Mouse (Mus musculus) kidney, adult 8-10 months (tissue): Measurements from ENCODE around the gene Ntrk1.
"Not testable (repeated sequence)": the region's sequence is repeated elsewhere in the genome, so short reads cannot be mapped to it uniquely, and the experiment has no call there.

ENCODE experiments used
- DNase-seq, 2 experiments: peaks; one replicate each; pipeline ENCODE4 v3.0.0; 2022

The Ntrk1 gene

DNA sequence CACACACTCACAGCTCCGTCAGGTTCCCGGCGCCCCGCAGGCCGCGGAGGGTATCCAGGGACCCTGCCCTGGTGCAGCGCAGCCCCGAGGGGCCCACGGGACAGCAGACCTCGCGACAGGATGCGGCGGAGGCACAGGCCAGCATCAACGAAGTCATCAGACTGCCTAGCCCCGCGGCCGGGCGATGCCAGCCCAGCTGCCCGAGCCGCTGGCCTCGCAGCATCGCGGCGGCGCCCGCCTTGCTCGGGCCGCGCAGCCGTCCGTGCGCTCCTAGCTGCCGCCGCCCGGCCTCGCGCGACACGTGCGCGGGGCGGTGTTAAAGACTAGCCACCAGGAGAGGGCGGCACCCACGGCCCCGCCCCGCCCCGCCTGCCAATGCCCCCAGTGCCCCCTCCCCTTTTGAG lies at the start of gene Ntrk1:
Gene Ntrk1, minus strand, starts transcription at position 241 of the 404 bp plus-strand sequence.
- DNase-seq, result no peak

DNA sequence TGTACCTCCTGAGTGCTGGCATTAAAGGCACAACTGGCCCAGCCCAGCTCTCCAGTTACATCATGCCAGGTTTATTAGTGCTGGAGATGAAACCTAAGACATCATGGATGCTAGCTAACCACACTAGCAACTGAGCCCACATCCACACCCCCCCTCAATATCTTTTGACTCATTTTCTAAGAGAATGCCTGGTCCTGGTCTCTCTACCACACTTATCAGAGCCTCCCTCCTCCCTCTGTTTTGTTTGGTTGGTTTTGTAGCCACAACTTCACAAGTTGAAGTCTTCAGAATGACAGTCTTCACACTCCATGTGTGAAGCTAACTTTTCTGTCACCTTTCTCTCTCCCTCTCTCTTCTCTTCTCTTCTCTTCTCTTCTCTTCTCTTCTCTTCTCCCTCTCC lies 45.9 kb upstream of the Ntrk1 start:
- DNase-seq, result no peak

DNA sequence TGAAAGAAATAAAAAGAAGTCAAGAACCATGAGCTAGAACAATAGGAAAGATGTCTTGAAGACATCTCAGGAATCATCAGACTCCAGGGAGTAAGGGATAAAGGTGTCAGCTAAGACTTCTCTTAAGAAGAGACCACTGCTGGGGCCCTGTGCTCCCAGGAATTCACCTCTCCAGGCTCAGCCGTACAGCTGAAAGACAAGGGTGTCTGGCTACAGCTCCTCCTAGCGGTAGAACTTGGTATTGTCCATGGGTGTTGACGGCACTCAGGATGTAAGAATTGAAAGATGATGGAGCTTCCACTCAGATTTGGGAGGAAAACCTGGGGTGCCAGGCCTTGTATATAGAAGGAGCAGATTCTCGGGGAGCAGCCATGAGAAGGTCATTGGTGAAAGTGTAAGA lies 43.7 kb upstream of the Ntrk1 start:
- DNase-seq, result peak; percentile 50 to 83

DNA sequence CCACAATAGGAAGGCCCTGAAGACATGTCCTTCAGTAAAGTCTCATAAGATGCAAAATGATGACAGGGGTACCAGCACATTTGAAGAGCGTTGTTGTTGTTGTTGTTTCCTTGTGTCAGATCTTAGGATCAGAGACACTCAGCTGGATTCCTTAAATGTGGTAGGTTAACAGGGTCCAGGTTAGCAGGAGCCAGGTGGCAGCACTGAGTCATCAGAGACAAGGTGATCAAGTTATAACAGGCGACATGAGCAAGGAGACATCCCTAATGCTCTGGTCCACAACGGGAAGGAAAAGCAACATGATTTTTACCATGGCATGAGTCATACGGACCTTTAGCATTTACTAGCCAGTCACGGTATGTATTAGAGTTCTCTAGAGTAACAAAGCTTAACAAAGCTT lies 38.5 kb upstream of the Ntrk1 start:
- peak in 1 of 2 experiments; percentile 23 for DNase-seq

DNA sequence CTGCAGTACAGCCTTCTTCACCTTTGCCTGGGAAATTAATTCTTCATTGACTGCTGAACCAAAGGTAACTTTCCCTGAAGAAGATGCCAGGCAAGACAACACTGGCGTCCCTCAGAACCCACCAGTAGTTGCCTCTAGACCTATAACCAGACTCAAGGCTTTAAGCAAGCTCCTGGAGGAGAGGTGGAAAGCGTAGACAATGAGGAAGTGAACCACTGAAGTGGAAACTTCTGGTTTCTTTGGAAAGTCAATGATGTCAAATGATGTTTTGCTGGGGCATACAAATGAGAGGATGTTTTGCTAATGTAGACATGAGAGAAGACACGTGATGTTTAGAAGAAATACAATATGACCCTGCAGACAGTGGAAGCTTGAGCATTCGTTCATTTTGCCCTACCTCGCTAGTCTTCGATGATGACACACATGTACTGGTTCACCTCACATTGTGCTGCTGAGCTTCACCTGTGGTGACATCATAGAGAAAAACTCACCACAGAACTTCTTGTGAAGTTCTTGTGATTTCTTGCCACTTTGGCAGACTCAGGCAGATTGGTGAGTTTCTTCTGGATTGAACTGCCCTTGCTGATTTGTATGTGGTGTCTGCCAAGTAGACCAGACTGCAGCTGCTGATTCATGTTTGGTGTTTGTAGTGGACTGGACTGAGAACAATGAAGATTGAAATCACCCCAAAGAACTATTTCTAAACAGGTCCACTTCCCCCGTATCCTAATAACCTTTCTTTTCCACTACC lies 37.3 kb upstream of the Ntrk1 start:
- no peak for DNase-seq

DNA sequence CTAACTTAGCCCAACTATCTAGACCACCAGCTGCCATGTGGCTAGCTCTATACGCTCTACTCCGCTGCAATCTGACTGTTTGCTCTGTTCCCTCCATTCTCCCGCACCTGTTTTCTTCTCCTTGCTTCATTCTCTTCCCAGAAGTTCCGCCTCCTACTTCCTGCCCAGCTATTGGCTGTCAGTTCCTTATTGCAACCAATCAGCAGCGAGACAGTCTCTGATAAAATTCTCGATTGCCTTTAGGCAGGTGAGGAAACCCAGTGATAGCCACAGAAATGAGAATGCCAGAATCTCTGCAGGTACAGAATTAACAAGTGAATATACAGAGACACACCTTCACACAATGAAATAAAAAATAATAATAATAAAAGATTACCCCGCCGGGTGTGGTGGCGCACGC lies 34.1 kb upstream of the Ntrk1 start:
- no peak for DNase-seq

DNA sequence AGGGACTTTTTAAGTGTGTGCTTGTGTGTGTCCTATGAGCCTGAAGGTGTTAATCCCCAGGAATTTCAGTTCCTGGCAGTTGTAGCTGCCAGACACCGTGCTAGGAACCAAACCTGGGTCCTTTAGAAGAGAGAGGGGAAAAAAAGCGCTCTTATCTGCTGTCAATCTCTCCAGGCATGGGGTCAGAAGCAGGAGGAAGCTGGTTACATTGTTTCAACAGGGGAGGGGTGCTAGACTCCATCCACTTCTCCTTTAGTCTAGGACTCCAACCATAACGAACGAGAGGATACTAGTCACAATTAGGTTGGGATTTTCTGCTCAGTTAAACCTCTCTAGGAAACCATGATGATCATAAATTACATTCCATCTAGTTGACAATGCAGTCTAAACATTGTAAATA lies 33.5 kb upstream of the Ntrk1 start:
- DNase-seq, result no peak

DNA sequence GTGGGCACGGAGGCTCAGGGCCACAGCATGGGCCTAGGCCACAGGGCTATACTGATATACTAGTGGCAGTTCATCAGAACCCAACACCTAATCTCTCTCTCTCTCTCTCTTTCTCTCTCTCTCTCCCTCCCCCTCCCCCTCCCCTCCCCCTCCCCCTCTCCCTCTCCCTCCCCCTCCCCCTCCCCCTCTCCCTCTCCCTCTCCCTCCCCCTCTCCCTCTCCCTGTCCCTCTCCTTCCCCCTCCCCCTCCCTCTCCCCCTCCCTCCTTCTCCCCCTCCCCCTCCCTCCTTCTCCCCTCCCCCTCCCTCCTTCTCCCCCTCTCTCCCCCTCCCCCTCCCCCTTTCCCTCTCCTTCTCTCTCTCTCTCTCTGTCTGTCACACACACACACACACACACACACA lies 29.2 kb upstream of the Ntrk1 start, which contains the start of gene Pear1:
Gene Pear1, minus strand, starts transcription at position 101 of the 400 bp plus-strand sequence.
- DNase-seq, result not testable (repeated sequence)

DNA sequence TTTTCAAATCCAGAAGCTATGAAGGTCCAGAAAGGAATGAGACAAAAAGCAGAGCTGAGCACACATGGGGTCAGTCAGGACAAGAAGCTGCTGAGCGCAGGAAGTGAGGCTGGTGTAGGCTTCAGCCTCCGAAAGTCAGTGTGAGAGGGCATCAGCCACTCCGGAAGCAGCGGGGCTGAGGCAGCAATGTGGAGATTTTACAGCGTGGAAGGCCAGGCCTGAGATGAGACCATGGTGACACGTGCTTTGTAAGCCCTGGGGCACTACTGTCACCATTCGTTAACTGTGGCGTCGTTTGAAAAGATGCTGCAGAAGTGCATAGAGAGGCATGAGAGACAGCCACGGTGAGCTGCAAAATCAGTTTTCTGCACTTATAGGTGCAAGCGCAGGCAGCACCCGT lies 23.3 kb upstream of the Ntrk1 start:
- DNase-seq, result no peak

DNA sequence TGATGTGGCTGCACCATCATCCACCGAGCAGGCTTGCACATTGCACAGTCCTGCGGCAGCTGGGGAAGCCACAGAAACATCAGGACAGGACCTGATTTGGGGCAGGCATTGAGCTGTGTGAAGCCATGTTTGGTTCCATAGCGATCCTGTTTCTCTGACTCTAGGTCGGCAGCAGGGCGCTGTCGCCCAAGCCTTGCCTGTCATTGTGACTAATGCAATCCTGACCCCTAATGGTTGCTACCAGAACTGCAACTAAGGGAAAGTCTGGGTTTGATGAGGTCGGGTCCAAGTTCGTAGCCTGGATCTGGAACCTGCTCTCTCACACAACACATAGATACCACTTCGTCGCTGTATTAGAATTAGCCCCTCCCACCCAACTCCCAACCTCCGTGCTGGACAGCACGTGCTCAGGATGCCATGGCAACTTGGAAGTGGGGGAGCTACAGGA lies 21.7 kb upstream of the Ntrk1 start:
- DNase-seq, result peak; percentile 63 to 82

DNA sequence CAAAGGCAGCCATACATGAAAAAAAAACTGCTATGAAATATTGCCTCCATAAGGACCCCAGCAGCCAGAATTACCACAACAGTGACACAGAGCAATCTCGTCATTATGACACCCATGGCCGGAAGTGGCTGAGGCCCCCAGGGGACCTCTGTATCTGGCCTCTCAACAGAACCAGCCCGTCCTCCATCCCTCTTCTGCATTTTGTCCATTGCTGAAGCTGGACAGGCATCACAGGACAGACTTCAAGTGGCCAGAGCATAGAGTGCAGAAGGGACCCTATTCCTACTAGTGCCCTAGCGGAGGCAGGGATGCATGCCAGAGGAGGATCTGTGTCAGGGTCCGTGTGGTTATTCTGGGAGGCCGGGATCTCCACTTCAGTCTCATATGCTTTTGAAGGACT lies 21.2 kb upstream of the Ntrk1 start:
- no peak for DNase-seq

DNA sequence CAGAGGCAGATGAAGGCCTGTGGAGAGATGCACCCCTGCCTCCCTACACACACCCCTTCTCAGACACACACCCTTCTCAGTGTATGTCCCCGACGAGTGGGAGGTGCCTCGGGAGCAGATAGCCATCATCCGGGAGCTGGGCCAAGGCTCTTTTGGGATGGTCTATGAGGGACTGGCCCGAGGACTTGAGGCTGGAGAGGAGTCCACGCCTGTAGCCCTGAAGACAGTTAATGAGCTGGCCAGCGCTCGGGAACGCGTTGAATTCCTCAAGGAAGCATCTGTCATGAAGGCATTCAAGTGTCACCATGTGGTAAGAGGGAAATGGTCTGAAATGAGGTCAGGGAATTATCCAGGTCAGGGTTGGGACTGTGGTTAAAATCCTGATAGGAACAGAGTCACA lies 17.9 kb upstream of the Ntrk1 start:
- peak in 1 of 2 experiments; percentile 19 for DNase-seq

DNA sequence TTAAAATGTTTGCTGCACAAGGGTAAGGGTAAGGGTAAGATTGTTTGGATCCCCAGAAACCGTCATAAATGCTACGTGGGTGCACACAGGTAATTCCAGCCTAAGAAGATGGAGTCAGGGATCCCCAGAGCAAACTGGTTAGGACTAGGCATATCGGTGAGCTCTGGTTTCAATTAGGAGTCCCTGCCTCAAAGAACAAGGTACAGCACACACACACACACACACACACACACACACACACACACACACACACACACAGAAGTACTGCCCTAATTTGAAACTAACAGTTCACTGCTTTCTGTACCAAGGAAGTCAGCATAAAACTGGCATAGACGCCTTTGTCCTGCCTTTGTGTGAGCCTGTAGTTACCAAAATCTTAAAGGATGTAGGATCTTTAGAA lies 17.5 kb upstream of the Ntrk1 start:
- no peak for DNase-seq

DNA sequence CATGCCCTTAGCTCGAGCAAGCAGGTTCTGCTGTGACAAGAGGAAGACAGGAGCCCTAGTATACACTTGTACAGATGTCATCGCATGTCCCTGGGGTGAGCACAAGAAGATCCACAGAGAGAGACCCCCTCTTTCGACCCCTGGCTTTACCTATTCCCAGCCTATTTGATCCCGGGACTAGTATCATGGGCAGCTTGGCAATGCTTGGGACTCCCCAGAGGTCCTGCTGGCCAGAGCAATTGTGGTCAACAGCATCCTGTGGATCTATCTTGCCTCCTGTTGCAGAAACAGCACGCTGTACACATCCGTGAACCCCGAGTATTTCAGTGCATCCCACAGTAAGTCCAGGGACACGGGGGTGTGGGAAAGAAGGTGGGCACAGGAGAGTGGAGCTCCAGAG lies 16.3 kb upstream of the Ntrk1 start:
- DNase-seq, result no peak

DNA sequence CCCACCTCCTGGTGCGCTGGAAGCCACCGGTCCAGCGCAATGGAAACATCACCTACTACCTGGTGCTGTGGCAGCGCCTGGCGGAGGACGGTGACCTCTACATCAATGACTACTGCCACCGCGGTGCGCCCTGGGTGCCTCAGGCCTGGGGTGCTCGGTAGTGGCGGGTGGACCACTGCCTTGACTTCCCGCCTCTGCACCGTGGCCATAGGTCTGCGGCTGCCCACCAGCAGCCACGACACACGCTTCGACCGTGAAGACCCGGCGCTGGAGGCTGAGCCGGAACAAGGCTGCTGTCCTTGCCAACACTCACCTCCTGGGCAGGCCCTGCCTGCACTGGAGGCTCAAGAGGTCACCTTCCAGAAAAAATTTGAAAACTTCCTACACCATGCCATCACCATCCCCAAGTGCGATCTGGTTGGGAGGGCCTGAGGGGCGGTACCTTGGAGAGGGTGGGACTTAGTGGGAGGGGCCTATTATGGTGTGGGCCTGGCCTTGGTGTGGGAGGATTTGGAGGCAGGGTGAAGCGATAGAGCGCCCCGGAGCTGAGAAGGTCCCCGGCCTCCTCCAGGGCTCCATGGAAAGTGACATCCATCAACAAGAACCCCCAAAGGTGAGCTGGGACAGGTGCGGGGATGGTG lies 14.5 kb upstream of the Ntrk1 start:
- DNase-seq, result peak; percentile 17 to 30

DNA sequence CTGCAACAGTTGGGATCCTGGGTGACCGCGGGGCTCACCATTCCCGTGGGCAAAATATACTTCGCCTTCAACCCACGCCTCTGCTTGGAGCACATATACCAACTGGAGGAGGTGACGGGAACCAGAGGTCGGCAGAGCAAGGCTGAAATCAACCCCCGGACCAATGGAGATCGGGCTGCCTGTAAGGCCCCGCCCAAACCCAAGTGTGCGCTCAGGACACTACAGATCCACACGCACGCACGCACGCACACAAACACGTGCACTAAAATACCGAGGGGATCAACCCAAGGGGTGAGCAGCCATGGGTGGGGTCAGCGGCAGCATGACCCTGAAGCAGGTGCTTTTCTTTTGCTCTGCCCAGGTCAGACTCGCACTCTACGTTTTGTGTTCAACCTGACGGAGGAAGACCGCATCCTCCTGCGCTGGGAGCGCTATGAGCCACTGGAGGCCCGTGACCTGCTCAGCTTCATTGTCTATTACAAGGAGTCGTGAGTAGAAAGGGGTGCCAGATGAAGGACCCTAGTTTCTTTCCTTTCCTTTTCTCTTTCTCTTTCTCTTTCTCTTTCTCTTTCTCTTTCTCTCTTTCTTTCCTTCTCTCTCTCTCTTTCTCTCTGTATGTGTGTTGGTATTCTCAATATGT lies 9.2 kb upstream of the Ntrk1 start:
- no peak for DNase-seq

DNA sequence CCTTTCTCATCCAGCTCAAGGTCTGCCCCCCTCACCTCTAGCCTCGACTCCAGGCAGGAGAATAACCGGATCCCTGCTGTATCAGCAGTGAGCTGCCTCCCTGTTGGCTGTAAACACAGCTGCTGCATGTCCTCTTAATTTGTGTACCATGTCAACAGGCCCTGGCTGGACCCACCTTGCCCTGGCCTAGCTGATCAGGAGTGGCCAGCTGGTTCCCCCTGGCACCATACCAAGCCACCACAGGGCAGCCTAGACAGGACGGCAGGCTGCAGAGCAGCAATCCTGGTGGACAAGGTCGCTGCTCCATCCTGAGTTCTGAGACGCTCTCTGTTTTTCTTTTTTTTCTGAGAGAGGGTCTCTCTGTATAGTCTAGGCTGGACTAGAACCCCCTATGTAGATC lies 6.7 kb upstream of the Ntrk1 start:
- DNase-seq, result peak in 1 of 2 experiments; percentile 37

DNA sequence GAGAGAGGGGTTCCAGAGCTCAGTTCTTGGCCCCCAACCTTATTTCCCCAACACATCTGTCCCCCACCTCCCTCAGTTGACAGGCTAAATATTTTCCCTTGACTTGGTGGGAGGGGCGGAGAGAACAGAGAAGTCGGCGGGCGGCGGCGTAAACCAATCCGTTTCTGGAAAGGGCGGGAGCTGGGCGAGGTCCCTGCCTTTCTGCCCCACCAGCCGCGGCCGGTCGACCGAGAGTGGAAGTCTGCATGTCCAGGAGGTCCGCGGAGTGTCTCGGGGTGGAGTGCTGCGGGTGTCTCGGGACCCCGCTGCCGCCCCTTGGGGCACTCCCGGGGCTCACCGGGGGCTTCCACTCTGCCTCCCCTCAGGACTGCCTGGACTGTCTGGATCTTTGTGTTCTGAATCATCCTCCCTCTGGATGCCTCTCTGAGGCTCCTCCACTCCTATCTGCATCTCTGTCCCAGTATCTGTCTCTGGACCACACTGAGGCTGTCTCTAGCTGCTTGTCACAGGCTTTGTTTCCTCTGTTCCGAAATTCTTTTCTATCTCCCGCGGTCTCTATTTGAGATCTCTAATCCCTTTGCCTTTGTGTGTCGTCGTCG lies 1.9 kb upstream of the Ntrk1 start, which contains the start of gene Insrr:
Gene Insrr, plus strand, starts transcription at position 216 of the 599 bp plus-strand sequence.
- DNase-seq, result peak in 1 of 2 experiments; percentile 17

DNA sequence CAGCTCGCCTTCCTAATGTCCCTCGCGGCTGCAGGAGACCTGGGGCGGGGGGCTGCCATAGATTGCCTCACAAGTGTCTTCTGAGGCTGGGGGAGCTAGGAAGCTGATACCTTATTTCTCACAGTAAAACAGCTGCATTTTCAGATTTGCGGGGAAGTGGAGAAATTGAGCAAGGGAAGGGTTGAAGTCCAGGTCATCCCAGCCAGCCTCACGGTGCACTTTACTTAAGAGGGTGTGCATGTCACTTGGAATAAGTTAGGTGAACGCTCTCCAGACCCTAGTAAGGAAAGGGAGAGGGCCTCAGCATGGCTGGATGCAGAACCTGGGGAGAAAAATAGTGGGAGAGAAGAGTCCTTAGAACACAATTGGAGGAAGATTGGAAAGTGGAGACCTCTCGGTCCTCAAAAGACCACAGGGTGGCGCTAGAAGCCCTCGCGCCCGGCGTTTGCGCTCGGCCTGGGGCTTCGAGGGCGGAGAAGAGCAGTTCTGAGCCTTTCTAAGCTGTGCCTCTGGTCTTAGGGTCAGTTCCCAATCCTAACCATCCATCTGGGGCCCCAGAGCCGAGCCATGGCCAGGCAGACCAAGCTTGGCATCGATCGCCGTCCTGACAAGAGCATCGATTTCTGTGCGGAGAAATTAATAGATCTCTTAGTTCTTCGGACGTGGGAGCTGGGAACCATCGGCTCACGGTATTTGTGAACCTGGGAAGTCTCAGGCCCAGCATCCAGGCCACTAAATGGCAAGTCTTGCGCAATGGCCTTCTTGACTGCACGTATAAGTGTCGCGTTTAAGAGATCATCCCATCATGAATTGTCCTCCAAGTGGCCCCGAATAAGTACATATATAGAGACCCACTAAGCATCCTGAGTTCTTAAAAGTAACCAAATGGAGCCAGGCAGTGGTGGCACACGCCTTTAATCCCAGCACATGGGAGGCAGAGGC lies 645 bp upstream of the Ntrk1 start:
- DNase-seq, result peak in 1 of 2 experiments; percentile 55

DNA sequence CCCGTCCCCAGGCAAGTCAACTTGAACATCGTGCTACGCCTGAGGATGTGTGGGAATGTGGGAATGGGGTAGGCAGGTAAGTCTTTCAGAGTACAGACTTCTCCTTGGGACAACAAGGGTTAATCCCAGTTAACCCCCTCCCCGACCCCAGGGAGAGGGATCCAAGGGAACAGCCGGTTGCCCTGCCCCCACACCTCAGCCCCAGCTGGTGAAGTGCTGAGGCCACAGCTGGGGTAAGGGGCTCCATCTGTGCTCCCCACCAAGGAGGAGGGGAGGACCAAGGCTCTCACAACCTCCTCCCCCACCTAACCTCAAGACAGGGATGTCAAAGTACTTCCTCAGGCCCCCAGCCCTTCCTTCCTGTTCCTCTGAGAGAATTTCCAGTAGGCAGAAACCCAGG lies 5.2 kb downstream of the Ntrk1 start:
- DNase-seq, result no peak

DNA sequence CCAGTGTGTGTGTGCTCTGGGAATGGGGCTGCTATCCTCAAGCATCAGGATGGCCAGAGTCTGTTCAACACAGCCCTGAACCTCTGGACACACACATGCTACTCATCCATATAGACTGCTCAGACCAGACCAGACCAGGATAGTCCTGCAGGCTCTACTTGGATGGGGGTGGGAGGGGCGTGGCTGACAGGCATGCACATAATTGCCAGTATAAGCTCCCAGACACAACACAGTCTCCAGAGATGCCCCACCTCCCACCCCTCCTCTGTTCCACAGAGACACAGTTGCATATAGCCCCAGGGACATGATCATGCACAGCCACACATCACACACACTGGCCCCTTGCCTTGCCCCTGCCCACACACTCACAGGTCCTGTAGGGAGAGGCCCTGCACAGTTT lies 5.7 kb downstream of the Ntrk1 start:
- no peak for DNase-seq

DNA sequence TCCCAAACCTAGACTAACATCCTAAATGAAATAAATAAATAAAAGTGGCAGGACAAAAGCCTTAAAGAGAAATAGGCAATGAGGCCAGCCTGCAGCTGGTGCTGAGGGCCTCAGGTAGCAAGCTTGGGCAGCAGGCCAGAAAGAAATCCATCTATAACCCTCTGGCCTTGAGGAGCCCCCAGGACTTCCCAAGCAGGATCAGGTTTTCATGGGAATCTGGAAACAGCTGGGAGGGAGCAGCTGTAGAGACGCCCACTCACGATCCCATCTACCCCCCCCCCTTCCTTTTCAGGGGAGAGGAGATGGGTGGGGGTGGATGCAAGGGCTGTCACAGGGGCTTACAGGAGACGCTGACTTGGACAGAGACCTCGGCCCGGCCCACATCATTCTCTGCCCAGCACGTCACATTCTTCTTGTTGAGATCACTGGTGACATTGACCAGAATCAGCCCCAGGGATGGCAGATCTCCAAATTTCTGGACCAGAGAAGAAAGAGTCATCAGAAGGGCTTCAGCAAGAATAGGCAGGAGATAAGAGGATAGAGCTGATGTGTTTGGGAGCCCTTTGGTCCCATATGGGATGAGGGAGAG lies 9.2 kb downstream of the Ntrk1 start:
- no peak for DNase-seq
